Mouse (Mus musculus): ENCODE results near the gene Nfasc. TPM values are rescaled to one million over a fixed set of nuclear protein-coding genes. Genes with fewer than 3 reads are reported as not detected.

The Nfasc gene
- total RNA-seq (2021) = 1 to 10 TPM; 2.7 to 5.0 TPM
- long read RNA-seq, experiment 1 = 0 reads
- long read RNA-seq, experiment 2 = 0 reads

DNA sequence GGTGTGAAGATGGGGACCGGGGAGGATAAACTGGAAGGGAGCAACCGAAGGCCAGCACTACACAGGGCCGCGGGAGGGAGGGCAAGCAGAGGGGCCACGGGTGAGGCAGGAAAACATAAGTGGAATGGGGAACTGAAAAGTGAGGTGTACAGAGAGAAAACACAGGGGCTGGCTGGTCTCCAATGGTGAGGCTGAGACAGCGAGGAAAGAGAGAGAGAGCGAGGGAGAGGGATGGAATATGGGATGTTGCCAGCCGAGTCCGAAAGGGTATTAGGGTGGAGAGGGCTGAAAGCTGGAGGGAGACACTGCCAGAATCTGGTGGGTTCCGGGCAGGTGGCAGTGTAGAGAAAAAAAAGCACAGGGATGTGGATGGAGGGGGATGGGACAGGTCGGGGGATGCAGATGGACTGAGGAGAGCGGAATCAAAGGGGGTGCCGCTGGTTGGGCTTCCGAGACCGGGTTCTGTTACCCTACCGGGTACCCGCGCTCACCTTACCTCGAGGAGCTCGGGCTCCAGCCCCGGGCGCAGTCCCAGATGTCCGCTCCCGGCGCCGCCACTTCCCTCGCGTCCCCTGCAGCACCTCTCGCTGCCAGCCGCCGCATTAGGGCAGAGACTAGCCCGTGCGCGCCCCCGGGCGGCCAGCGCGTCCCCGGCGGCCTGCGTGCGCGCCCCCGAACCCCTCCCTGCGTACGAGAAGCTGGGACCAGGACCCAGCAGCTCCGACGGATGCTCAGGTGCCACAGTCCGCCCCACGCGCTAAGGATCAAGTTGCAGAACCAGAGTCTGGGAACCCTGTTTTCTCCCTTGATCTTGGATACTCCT, at the start of gene Nfasc:
Gene Nfasc, minus strand, starts transcription at position 623 of the 823 bp plus-strand sequence.
- DNase-seq = peak; percentile 64 to 81

GRCm38 (mm10) chr1:132791049-132791448, 49.5 kb upstream of the Nfasc start:
- DNase-seq = no peak

DNA sequence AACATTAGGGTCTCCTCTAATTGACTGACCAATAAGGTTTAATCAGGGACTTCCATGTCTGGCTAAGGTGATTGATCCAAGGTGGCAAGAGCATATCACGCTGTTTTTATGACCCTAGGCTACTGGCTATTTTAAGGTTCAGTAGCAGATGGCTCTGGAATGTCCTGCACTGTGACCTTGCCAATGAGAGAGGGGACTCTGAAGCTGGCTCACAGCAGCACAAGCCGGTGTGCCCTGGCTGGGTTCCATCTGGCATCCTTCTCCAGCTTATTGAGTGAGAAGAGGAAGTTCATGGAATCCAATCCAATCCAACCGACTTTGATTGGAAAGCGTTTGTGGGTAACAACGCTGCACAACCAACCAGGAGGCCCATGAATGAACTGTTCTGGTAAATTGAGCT, 45.3 kb upstream of the Nfasc start:
- peak in 1 of 2 experiments; percentile 44 for DNase-seq

DNA sequence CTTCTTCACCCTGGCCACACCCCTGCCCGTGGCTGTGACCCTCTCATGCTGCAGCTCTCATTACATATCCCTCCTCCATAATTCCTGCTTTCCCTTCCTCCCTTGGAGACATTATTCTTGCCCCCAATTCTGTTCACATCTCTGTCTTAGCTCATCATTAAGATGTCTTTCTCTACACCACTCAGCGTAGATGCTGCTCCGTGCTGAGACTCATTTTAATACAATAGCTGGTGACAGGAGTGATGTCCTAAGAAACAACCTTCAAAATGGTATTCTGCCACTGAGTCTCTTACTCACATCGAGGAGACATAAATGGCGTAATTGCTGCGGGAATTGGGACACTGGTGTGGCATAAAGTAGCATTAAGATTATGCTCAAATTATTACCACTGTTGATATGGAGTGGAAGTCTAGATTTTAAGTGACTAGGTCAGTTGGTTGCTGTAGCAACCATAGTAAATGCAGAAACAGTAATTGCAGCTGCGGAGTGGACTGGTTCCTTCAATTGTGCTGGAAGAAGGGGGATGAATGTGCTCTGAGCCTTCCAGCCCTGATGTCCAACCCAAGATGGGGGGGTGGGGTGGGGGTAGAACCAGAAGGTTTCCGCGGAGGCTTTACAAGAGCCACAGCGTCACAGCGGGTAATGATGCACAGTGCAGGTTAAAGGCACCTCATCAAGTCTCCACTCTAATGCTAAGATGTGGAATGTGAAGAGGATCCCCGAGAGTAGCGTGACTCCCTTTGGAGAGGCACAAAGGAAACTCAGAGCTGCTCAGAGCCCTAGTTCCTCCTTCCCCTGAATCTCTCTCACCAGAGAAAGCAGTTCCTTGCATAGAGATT, 40.2 kb upstream of the Nfasc start:
- no peak for DNase-seq

- no peak for DNase-seq
Measured at GRCm38 (mm10) chr1:132780961-132781360, 39.4 kb upstream of the Nfasc start.

- no peak for DNase-seq
Measured at GRCm38 (mm10) chr1:132780254-132780653, 38.7 kb upstream of the Nfasc start.

- no peak for DNase-seq
Measured at GRCm38 (mm10) chr1:132774959-132775358, 33.4 kb upstream of the Nfasc start.

GRCm38 (mm10) chr1:132771377-132771776, 29.8 kb upstream of the Nfasc start:
- DNase-seq = peak; percentile 22 to 51

- no peak for DNase-seq
Measured at GRCm38 (mm10) chr1:132769559-132769958, 28.0 kb upstream of the Nfasc start.

- no peak for DNase-seq
Measured at GRCm38 (mm10) chr1:132767422-132767821, 25.8 kb upstream of the Nfasc start.

- no peak for DNase-seq
Measured at GRCm38 (mm10) chr1:132765887-132766651, 24.5 kb upstream of the Nfasc start.

- no peak for DNase-seq
Measured at GRCm38 (mm10) chr1:132765222-132765621, 23.6 kb upstream of the Nfasc start.

DNA sequence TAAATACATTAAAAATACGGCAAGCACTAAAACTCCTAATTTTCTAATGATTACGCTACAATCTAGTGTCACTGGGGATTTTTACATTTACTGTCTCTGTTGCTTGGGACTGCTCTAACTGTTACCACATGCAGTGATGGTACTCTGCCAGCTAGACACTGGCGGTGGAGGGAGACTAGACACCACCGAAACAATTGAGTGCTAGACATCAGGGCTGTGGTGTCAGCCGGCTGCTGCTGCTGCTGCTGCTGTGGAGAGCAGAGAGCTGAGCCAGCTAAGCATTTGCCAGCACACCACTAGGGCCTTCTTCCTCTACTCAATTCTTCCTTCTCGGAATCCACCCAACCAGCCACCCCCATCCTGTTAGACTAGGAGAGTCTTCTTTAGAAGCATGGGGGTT, 17.8 kb upstream of the Nfasc start:
- DNase-seq = no peak

DNA sequence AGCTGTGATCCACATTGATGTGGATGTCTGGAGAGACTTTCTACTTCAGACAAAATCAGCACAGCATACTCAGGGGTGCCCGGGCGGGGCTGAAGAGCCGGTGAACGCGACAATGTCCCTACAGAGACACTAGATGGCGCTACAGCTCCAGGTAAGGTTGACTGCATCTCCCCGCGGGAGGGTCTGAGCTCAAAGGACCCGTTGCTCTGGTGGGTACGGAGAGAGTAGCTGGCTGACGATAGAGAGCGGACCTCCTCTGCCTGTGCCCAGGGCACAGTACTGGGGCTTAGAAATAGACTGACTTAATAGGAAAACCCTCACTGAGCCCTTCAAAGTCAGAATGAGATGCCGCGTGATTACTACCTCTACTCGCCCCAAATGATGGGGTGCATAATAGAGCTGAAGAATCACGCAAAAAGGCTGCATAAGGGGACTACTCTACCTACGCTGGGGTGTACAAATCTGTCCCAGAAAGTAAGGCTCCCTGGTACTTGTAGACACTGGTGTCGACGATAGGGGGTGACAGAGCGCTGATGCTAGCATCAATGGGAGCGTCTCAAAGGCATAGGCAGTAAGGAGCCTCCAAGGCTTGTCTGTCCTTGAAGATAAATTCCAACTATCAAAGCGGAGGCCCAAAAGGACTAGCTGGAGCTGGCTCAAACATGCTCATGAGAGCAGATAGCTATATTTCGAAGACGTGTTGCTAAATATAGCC, 17.2 kb upstream of the Nfasc start:
- peak; percentile 56 to 69 for DNase-seq

DNA sequence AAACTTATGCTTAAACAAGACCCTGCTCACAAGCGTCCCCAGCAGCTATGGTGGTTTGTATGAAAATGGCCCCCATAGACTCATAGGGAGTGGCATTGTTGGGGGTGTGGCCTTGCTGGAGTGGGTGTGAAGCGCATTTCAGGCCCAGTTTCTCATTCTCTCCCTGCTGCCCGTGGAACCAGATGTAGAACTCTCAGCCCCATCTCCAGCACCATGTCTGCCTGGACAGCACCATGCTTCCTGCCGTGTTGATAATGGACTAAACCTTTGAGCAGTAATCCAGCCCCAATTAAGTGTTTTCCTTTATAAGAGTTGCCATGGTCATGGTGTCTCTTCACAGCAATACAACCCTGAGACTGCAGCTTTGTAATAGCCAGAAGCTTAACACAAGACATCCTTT, 13.6 kb upstream of the Nfasc start:
- DNase-seq = no peak

DNA sequence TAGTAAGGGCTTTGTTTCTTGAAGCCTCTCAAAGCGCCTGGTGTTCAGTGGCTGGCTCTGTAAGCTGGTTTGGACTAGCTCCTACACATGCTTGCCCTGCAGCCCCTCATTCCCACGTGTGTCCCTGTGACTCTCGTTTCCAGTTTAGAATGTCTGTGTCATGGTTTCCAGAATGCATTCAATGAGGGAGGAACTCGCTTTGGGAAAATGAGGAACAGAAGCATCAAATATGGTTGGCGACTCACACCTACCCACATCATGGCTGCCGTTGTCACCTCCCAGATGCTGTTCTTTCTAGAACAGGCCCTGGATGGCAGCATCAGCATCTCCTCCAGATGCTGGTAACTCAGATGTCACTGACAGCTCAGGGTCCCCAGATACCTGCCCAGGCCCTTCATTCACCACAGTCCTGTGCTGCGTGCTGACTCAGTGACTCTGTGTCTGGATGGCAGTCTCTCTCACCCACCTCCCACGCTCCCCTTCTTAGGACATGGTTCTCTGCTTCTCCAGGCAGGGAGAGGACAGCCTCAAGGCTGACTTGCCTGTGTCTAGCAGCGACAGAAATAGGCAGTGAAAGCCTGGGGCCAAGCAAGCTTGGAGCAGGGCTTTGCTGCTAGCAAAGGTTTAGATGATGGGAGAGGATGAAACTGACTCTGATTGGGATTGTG, 7.8 kb upstream of the Nfasc start:
- no peak for DNase-seq

GRCm38 (mm10) chr1:132746302-132746701, 4.7 kb upstream of the Nfasc start:
- no peak for DNase-seq

DNA sequence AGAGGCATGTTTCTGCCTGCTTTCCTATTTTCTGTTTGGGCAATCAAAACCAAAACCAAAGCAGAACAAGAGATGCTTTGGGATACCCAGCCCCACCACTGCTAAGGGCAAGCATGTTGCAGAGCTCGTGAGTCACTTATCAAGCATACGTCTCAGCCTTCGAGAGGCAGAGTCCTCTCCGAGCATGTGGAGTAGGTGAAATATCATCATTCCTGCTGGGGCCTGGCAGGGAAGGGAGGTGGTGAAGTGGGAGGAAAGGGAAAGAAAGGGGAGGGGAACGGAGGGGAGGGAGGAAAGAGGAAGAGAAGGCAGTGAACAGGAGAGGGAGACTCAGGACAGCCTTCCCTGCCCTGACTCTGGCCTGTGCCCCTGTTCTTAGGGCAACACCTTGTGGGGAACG, 4.0 kb upstream of the Nfasc start:
- DNase-seq = no peak

DNA sequence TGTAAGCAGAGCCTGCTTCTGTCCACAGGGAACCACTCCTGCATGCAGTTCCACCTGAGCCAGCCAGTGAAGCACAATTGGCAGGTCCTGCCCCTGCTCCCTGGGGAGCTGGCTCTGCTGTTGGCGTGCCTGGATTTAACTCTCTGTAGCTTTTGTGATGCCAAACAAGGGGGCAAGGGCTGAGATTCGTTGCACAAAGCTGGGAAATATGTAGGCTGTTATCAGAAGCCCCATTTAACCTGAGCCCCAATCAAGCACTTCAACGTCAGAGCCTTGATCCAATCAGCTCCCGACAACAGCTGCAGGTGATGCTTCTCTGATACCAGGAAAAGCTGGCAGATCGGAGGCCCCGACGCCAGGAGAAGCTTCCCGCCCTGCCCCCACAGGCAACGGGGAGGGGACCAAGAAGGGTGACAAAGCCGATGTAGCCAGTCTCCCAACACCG, 2.5 kb downstream of the Nfasc start:
- no peak for DNase-seq

DNA sequence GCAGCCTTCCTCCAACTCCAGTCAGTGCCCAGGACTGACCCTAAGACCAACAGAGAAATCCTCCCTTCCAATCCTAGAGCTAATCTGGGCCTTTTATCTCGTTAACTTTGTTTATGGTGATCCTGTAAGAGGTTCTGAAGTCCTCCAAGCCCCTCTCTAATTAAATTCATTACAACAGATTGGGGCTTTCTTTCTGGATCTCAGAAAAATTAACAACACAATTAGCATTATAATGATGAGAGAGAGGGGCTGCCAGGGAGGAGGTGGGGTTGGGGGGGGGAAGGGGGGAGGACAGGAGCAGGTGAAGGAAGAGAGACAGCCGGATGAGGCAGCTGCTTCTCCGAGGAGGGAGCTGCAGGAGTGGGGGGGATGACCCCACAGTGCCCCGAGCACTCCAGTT, 5.4 kb downstream of the Nfasc start:
- no peak for DNase-seq

DNA sequence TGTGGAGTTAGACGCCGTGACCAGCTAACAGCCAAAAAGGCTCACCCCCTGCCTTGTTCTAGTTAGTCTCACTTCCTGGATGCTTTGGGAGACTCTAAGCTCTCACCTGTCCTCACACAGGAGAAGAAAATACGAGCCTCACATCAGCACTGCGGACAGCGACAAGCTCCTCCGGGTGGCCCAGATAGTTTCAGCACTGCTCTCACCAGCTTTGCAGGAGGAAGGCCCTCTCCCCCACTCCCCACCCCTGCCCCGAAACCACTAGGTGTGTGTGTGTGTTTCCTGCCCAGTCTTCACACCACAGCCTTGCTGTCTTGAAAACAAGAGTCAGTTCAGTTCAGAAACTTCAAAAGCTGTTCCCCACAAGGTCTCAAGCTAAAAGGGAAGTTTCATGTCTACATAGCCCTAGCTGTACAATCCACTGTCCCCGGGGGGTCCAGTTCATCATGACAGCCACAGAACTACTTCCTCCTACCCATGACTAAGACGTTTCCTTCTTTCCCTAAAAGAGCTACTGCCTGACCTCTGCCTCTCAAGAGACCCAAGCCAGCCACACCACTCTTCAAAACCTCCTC, 7.6 kb downstream of the Nfasc start:
- DNase-seq = peak; percentile 9 to 29
